Mouse (Mus musculus): ENCODE results near the gene Rab36.
"Not testable (repeated sequence)": the region's sequence is repeated elsewhere in the genome, so short reads cannot be mapped to it uniquely, and the experiment has no call there.

The Rab36 gene

GRCm38 (mm10) chr10:75036883-75037379 lies at the start of gene Rab36:
Gene Rab36 (plus strand): TSS chr10:75037058.
- DNase-seq, result peak; percentile 74 to 82

GRCm38 (mm10) chr10:74987698-74988470 lies 49.0 kb upstream of the Rab36 start:
- DNase-seq, result no peak

- DNase-seq, result no peak
These were observed 47.0 kb upstream of the Rab36 start for GRCm38 (mm10) chr10:74989814-74990213.

GRCm38 (mm10) chr10:74990584-74991322 lies 46.1 kb upstream of the Rab36 start:
- no peak for DNase-seq

- DNase-seq, result no peak
These were observed 42.0 kb upstream of the Rab36 start for GRCm38 (mm10) chr10:74994863-74995262.

GRCm38 (mm10) chr10:74995377-74995776 lies 41.5 kb upstream of the Rab36 start:
- DNase-seq, result no peak

- DNase-seq, result no peak
These were observed 35.5 kb upstream of the Rab36 start for GRCm38 (mm10) chr10:75001391-75001790.

- DNase-seq, result no peak
These were observed 32.8 kb upstream of the Rab36 start for GRCm38 (mm10) chr10:75004067-75004466.

- DNase-seq, result no peak
These were observed 29.8 kb upstream of the Rab36 start for GRCm38 (mm10) chr10:75006889-75007662.

- DNase-seq, result no peak
These were observed 26.2 kb upstream of the Rab36 start for GRCm38 (mm10) chr10:75010704-75011103.

GRCm38 (mm10) chr10:75015465-75015864 lies 21.4 kb upstream of the Rab36 start:
- DNase-seq, result no peak

- no peak for DNase-seq
These were observed 20.4 kb upstream of the Rab36 start for GRCm38 (mm10) chr10:75016481-75016880.

GRCm38 (mm10) chr10:75020271-75020670 lies 16.6 kb upstream of the Rab36 start:
- DNase-seq, result no peak

GRCm38 (mm10) chr10:75021138-75021537 lies 15.7 kb upstream of the Rab36 start:
- DNase-seq, result peak in 1 of 2 experiments; percentile 22

GRCm38 (mm10) chr10:75026491-75026890 lies 10.4 kb upstream of the Rab36 start:
- DNase-seq, result no peak

GRCm38 (mm10) chr10:75028743-75029142 lies 8.1 kb upstream of the Rab36 start:
- DNase-seq, result no peak

- DNase-seq, result no peak
These were observed 7.2 kb upstream of the Rab36 start for GRCm38 (mm10) chr10:75029677-75030076.

- DNase-seq, result no peak
These were observed 6.6 kb upstream of the Rab36 start for GRCm38 (mm10) chr10:75030234-75030633.

GRCm38 (mm10) chr10:75031345-75032114 lies 5.3 kb upstream of the Rab36 start:
- no peak for DNase-seq

GRCm38 (mm10) chr10:75032395-75032794 lies 4.5 kb upstream of the Rab36 start, which contains the start of gene Rsph14:
Gene Rsph14 (minus strand): TSS chr10:75032586.
- no peak for DNase-seq

- DNase-seq, result not testable (repeated sequence)
These were observed 5.2 kb downstream of the Rab36 start for GRCm38 (mm10) chr10:75042060-75042459.

- no peak for DNase-seq
These were observed 7.6 kb downstream of the Rab36 start for GRCm38 (mm10) chr10:75044459-75044858.

Data from thymus, adult 18-20 months (tissue).